20 mouse cellular contexts compared by ENCODE assay signal in genomic region chr17:74678061-74678460, GRCm38 (mm10).
"Had no signal": no experiment of that assay in that cellular context is flagged by ENCODE, and none has a peak within 500 bp of the region (broad histone marks: within the 10 kb centered on the region; RNA-seq: fewer than 3 reads in every experiment).

No protein-coding gene starts in this region.

- H3K9ac ChIP-seq: kidney, embryonic 15.5 days; limb, embryonic 13.5 days; liver, embryonic 12.5 days; liver, embryonic 15.5 days; midbrain, embryonic 12.5 days; midbrain, embryonic 15.5 days; neural tube, embryonic 13.5 days; stomach, embryonic 15.5 days had no signal

- H3K4me2 ChIP-seq: kidney, embryonic 15.5 days; limb, embryonic 13.5 days; liver, embryonic 12.5 days; liver, embryonic 15.5 days; midbrain, embryonic 12.5 days; midbrain, embryonic 15.5 days; neural tube, embryonic 13.5 days; stomach, embryonic 15.5 days had no signal

- ATAC-seq: liver, embryonic 12.5 days; midbrain, embryonic 15.5 days had no signal

- H3K4me3 ChIP-seq: kidney, embryonic 15.5 days; limb, embryonic 10.5 days; limb, embryonic 13.5 days; liver, embryonic 12.5 days; liver, embryonic 15.5 days; midbrain, embryonic 12.5 days; midbrain, embryonic 15.5 days; myocyte; neural tube, embryonic 13.5 days; stomach, embryonic 15.5 days had no signal

- H3K4me1 ChIP-seq: kidney, embryonic 15.5 days; limb, embryonic 10.5 days; limb, embryonic 13.5 days; liver, embryonic 12.5 days; liver, embryonic 15.5 days; midbrain, embryonic 12.5 days; midbrain, embryonic 15.5 days; neural tube, embryonic 13.5 days; stomach, embryonic 15.5 days had no signal

- H3K9me3 ChIP-seq: kidney, embryonic 15.5 days; limb, embryonic 10.5 days; limb, embryonic 13.5 days; liver, embryonic 12.5 days; liver, embryonic 15.5 days; midbrain, embryonic 12.5 days; midbrain, embryonic 15.5 days; neural tube, embryonic 13.5 days; stomach, embryonic 15.5 days had no signal

- DNase-seq: kidney, adult 11 months; kidney, adult 8-10 months; kidney, postnatal 10 days; kidney, postnatal 36 days; lung, adult 2 months; retina, postnatal 1 day; right cerebral cortex, postnatal 25 days; spleen, adult 18-20 months; thymus, postnatal 25 days had no signal

- H3K27ac ChIP-seq: kidney, embryonic 15.5 days; limb, embryonic 10.5 days; limb, embryonic 13.5 days; liver, embryonic 12.5 days; liver, embryonic 15.5 days; macrophage; midbrain, embryonic 12.5 days; midbrain, embryonic 15.5 days; neural tube, embryonic 13.5 days; stomach, embryonic 15.5 days had no signal

- H3K27me3 ChIP-seq: kidney, embryonic 15.5 days; limb, embryonic 13.5 days; liver, embryonic 12.5 days; liver, embryonic 15.5 days; midbrain, embryonic 12.5 days; midbrain, embryonic 15.5 days; neural tube, embryonic 13.5 days; stomach, embryonic 15.5 days had no signal
